Mouse (Mus musculus): ENCODE results near the gene 1810030O07Rik.
"Not testable (repeated sequence)": the region's sequence is repeated elsewhere in the genome, so short reads cannot be mapped to it uniquely, and the experiment has no call there.

GRCm38 (mm10) chrX:12612360-12612759, 61.1 kb downstream of the 1810030O07Rik start:
- TF ChIP-seq CTCF (conservative IDR thresholded peaks at IDR 0.05; ENCODE audit: insufficient read depth, insufficient read length, low read depth, low read length); POLR2A (IDR thresholded peaks at IDR 0.05; ENCODE audit: low read depth, low read length): not testable (repeated sequence)

All from kidney, adult 2 months (tissue).